Mouse (Mus musculus) lung, adult 2 months (tissue): ENCODE results near the gene Uggt1.

Experiments used
- CTCF ChIP-seq: fragments of 200-500 bp; IDR thresholded peaks from 2 replicates; pipeline ENCODE4 v1.5.1; 2011; ENCODE audit warnings: mild to moderate bottlenecking, low read length, control low read depth; ENCODE audit not compliant: insufficient read depth
- POLR2A ChIP-seq: fragments of 200-500 bp; IDR thresholded peaks from 2 replicates; pipeline ENCODE4 v1.6.1; 2011; ENCODE audit warnings: low read depth, mild to moderate bottlenecking, control low read depth, low read length, borderline replicate concordance; ENCODE audit errors: extremely low read depth

GRCm38 (mm10) chr1:36279202-36279601 lies 34.7 kb upstream of the Uggt1 start:
- TF ChIP-seq CTCF (peak; percentile 82), POLR2A (no peak)
